Mouse (Mus musculus) stomach, postnatal 0 days (tissue): ENCODE measurements at regions not wholly inside any gene's neighbourhood (a gene's known extent, or its start where the extent isn't known, plus 50 kb on each side); places are given as distances from the start of the nearest gene placed in this dataset.

Source experiments
- CTCF ChIP-seq: IDR thresholded peaks from 2 replicates; pipeline ENCODE4 v1.5.1; 2016; ENCODE audit warnings: antibody characterized with exemption, low read depth, mild to moderate bottlenecking, moderate library complexity
- EP300 ChIP-seq: optimal IDR thresholded peaks from 2 replicates; pipeline ENCODE3; 2016; ENCODE audit warnings: antibody characterized with exemption

DNA sequence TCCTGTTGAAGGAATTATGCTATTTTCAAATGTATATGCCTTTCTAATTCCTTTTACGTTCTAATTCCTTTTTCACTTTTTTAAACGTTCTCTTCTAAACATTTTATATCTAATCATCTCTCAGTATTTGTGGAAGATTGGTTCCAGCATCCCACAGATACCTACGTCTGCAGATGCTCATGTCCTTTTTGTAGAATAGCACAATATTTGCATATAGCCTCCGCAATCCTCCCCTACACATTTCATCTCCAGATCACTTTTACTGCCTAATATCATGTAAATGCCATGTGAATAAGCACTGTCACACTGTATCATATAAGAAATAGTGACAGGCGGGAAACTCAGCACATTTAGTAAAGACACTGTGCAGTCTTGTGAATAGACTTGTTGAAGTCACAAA is 192.6 kb downstream of the Otor start:
- TF ChIP-seq CTCF (no peak), EP300 (no peak)
